Mouse (Mus musculus) erythroblast, embryonic 14.5 days (primary cell): ENCODE data around the gene Ntn5.

Experiments
- GATA1 ChIP-seq: IDR thresholded peaks from 2 replicates; pipeline ENCODE4 v1.6.1; 2012; ENCODE audit warnings: low read length, inconsistent platforms, mixed read lengths
- TAL1 ChIP-seq: IDR thresholded peaks from 3 replicates; pipeline ENCODE4 v1.6.1; 2012; ENCODE audit warnings: low read length, inconsistent platforms, mixed read lengths

- TF ChIP-seq TAL1 = no peak
- no peak for TF ChIP-seq GATA1
These were observed 6.0 kb downstream of the Ntn5 start for GRCm38 (mm10) chr7:45689800-45690199.
